Mouse (Mus musculus): ENCODE data around the gene Ces1f.
"Not testable (repeated sequence)": the region's sequence is repeated elsewhere in the genome, so short reads cannot be mapped to it uniquely, and the experiment has no call there.

Gene Ces1f

DNA sequence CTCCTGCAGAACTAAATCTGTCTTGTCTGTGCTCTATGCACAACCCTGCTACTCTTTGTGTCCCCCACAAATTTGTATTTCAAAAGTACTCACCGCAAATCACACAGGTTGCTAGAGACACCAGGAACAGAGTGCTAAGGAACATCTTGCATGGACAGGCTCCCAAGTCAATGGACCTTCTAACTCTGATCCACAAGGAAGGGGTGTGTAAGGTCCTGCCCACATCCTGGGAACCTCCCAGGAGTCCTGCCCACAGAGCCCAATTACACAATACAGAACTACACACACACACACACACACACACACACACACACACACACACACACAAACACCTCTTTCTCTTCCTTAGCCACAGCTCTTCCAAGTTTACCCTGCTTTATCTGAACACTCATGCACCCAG, at the start of gene Ces1f:
Gene Ces1f, minus strand, starts transcription at position 192 of the 400 bp plus-strand sequence.
- DNase-seq (ENCODE audit: low spot score in 2 of 2): no peak

DNA sequence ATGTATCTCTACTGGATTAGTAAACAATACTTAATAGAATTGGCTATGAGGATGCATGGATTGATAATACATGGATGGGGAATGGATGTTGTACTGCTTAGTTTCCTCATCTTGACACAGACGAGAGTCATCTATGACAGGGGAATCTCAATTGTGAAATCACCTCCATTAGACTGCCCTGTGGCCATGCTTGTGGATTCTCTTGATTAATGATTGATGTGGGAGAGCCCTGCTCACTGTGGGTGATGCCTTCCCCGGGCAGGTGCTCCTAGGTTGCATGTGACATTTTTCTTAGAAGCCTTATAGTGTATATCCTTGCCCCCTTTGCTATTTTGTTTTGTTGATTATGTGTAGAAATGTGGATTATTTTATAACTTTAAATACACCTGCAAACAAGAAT, 45.6 kb upstream of the Ces1f start:
- no peak for DNase-seq (ENCODE audit: low spot score in 2 of 2)

DNA sequence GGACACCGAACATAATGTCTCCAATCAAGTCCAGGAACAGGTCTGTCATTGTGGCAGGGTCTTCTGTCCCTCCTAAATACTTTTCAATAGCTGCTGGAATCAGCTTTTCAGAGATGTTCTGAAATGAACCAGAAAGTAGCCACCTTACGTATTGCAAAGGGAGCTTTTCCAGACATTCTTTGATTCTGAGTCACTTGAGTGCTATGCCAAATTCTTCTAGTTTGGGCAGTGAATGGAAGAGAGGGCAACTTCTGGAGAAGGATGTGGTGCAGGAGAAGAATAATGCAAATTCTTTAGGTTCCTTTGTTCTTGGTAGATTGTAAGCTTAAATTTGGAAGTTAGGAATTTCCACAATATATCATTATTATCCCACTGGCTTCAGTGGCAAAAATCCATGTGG, 37.5 kb upstream of the Ces1f start:
- no peak for DNase-seq (ENCODE audit: low spot score in 2 of 2)

GRCm38 (mm10) chr8:93315557-93315956, 36.0 kb upstream of the Ces1f start:
- DNase-seq (ENCODE audit: low spot score in 2 of 2): no peak

GRCm38 (mm10) chr8:93283896-93284295, 4.3 kb upstream of the Ces1f start:
- no peak for DNase-seq (ENCODE audit: low spot score in 2 of 2)

GRCm38 (mm10) chr8:93282349-93282748, 2.8 kb upstream of the Ces1f start:
- DNase-seq (ENCODE audit: low spot score in 2 of 2): no peak

DNA sequence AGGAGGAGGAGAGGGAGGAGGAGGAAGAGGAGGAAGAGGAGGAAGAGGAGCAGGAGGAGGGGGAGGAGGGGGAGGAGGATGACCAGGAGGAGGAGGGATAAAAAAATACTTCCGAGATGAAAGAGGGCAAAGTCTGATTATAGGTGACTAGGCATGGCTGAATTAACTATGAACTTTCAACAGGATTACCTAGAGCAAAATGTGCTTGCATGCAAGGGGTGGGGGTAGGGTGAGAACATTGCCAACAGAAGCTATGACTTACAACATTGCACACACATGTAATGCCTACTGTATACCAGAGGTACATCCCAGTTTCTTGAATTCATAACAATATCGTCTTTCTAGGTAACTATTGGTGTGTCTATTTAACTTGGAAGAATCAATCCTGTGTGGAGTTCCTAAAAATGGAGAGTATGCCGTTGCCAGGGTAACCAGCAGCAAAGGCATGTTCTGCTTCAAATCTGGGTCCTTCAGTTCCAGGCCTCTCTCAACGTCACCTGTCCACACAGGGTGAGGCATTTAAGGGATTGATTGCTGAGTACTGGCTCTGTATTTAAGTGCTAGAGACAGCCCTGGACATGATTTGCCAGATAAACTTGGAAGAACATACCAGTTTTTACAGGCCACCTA, 1.3 kb downstream of the Ces1f start:
- peak in 1 of 2 experiments; percentile 26 for DNase-seq (ENCODE audit: low spot score in 2 of 2)

DNA sequence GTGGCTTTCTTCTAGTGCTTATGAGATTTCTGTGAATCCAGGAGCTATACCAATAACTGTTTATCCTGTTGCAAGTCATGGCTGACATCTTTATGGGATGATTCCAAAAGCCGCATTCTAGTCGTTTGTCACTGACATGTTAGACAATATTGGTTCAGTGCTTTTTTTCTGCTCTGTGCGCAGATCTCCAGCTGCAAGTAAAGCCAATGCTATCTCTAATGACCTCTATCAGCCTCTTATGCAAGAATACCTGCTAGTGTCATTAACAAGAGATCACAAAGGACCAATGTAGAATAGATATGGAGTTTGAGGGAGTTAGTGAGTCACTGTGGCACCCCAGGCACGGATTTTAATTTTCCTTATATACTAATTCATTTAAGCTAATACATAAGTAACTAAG, 4.9 kb downstream of the Ces1f start:
- no peak for DNase-seq (ENCODE audit: low spot score in 2 of 2)

DNA sequence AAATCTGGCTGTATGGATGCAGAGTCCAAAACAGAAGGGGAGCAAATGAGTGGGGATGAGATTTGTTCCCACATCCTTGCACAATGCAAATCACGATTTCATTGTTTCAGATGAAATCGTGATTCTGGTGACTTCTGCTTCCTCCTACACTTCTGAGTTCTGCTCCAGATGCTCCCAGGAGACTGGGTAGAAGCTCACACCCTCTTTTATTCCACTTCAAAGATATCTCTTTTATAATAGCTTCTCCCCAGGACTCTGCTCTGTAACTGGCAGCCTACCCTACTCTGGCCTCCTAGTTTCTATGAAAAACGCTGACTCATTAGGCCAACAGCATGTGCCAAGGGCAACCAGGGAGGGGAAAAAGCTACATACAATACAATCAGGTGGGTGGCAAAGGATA, 6.2 kb downstream of the Ces1f start:
- peak; percentile 57 to 67 for DNase-seq (ENCODE audit: low spot score in 2 of 2)

DNA sequence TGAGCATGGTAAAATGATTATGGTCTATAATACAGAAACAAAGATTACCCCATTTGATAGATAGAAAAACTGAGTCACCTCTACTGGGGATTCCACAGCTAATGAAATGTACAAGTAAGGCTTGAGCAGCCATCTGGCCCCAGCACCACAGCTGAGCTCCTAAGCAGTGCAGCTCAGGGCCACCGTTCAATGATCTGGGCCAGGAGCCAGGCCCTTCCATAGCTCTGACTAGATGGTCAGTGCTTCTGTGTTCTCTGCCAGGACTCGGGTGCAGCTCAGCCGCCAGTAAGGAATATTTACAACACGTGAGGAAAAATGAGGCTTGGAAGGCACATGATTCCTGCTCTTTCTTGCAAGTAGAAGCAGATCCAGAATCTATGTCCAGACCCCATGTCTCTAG, 6.9 kb downstream of the Ces1f start:
- no peak for DNase-seq (ENCODE audit: low spot score in 2 of 2)

DNA sequence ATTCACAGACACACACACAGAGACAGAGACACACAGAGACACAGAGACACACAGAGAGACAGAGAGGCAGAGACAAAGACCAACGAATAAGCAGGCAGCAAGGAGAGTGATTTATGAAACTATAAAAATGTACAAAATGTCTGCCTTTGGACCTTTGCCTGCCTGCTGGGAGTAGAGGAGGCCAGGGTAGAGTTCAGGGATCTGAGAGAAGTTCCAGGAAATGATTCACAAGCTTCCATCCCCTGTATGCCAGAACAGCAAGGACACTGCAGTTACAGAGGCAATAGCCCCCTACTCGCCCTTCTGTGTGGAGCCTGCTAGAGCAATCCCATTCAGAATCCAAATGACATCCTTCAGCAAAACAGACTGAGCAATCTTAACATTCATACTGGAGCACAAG, 18.1 kb downstream of the Ces1f start:
- no peak for DNase-seq (ENCODE audit: low spot score in 2 of 2)

DNA sequence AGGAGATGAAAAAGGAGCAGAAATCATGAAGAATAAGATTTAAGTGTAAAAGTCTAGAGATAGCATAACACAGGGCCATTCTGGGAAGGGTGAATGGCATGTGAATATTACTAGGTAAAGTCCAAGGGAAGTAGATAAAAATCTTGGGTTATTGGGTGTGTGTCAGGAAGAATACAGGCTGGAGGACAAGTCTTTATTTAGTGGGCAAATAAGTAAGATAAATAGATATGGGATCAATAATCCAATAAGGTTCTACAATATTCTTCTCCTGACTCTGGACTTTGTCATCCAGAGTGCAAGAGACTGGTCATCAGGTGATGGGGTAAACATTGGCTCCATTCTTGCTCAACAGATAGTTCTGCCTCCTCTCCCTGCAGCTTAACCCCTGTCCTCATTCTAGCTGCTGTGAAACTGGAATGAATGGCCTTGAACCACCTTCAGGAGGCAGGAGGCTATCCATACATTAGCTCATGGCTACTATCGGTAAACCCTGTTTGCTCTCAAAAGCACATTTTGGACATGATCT, 27.1 kb downstream of the Ces1f start:
- no peak for DNase-seq (ENCODE audit: low spot score in 2 of 2)

DNA sequence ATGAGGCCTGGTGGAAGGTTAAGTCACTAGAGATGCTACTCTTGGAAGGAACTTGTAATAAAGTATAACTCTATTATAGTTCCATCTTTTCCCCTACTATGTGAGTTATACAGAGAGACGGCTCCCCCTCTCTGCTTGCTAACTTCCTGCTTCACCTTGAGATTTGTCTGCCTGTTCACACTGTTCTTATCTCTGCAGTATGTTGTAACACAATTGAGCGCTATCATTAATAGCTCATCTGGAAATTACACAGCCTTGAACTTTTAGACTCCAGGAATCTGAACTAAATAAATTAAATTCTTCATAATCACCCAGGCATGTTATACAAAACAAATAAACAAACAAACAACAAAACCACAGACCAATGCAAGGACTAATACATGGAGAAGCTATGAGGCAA, 33.5 kb downstream of the Ces1f start:
- DNase-seq (ENCODE audit: low spot score in 2 of 2): no peak

DNA sequence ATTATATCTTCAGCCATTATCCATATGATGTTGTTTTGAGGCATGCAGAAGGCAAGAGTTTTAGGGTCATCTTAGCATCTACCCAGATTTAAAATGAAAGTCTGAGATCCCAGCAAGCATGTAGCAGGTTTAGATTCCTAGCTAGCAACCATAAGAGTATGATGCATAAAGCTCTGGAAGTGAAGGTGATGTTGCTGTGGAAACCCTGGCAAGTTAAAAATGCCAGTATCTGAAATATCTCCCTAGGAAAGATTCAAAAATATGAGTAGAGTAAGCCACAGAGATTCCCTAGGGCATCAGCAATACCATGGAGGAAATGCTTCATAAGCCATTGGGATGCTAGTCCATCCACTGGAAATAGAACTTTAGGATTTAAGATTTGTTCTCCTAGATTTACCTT, 39.7 kb downstream of the Ces1f start:
- peak in 1 of 2 experiments; percentile 14 for DNase-seq (ENCODE audit: low spot score in 2 of 2)

DNA sequence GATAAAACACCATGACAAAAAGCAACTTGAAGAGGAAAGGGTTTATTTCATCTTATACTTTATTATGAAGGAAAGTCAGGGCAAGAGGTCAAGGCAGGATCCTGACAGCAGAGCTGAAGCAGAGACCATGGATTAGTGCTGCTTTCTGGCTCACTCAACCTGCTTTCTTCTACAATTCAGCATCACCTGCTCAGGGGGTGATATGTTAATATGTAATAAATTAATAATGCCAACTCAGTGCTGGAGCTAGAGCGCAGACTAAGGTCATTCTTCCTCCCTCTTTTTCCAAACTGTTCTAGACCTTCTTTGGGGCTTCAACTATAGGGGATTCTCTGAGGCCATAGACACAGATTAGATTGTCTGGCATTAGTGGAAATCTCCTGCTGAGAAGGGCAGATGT, 43.9 kb downstream of the Ces1f start:
- DNase-seq (ENCODE audit: low spot score in 2 of 2): no peak

GRCm38 (mm10) chr8:93234706-93235105, 44.8 kb downstream of the Ces1f start:
- no peak for DNase-seq (ENCODE audit: low spot score in 2 of 2)

- no peak for DNase-seq (ENCODE audit: low spot score in 2 of 2)
Measured at GRCm38 (mm10) chr8:93234068-93234467, 45.5 kb downstream of the Ces1f start.

DNA sequence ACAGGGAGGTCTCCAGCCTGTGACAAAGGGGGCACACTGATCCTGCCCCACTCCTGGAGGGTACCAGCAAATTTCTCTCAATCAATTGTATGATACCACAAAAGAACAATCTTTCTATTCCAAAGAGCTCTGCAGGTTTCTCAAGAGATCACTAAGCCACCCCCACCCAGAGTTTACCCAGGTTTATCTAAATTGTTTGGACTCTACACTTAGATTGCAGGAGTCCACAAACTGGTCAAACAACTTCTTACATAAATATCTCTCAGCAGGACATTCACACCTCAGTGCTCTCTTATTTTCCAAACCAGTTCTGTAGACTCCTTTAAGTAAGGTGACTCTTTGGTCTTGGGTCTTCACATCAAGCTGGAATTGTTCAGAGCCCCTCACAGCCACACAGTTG, 50.1 kb downstream of the Ces1f start, which contains the start of gene Ces1e:
Gene Ces1e, minus strand, starts transcription at position 174 of the 400 bp plus-strand sequence.
- no peak for DNase-seq (ENCODE audit: low spot score in 2 of 2)

DNA sequence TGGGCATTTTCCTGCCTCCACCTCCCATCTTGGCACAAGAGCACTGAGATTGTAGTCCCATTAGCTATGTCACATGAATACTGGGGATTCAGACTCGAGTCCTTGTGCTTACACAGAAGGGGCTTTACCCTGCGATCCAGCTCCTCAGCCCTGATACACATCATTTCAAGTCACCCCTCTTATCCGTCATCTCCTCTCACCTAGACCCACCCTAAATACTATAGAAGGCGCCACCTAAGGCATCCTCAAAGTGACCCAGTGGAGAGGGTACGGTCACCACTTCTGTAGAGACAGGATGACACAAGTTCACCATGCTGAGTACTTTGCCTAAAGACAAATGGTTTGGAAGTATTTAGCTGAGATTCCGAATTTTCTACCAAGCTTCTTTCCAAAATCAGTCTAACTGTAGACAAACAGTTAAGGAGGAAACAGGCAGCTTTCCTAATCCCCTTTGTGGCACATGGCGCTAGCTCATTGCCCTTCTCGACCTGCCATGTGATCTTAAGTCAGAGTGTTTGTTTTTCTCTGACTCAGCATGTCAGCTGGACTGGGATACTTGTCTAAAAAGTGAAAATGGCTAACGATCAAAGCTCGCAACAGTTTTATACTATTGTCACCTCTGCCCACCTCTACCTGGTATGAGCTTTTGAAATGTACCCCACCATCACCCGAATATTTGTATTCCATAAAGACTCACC, 50.7 kb downstream of the Ces1f start:
- no peak for DNase-seq (ENCODE audit: low spot score in 2 of 2)

DNA sequence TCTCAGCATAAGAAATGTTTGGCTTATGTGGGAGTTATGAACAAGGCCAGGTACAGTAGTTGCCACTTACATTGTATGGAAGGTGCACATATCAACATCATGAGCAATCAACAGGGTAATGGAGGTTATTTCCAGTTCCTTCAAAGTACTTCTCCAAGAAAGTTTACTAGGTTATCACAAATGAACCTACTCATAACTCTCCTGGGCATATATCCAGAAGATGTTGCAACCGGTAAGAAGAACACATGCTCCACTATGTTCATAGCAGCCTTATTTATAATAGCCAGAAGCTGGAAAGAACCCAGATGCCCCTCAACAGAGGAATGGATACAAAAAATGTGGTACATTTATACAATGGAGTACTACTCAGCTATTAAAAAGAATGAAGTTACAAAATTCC, 53.1 kb downstream of the Ces1f start:
- DNase-seq (ENCODE audit: low spot score in 2 of 2): not testable (repeated sequence)

GRCm38 (mm10) chr8:93221896-93222295, 57.7 kb downstream of the Ces1f start:
- DNase-seq (ENCODE audit: low spot score in 2 of 2): no peak

GRCm38 (mm10) chr8:93217867-93218266, 61.7 kb downstream of the Ces1f start:
- no peak for DNase-seq (ENCODE audit: low spot score in 2 of 2)

GRCm38 (mm10) chr8:93217375-93217774, 62.2 kb downstream of the Ces1f start:
- DNase-seq (ENCODE audit: low spot score in 2 of 2): no peak
